ENCODE assay signal across 23 mouse cellular contexts in genomic region chr3:154668485-154668884, GRCm38 (mm10). TPM values are rescaled to one million over a fixed set of nuclear protein-coding genes. Genes with fewer than 3 reads are reported as not detected.
"Had no signal": no experiment of that assay in that cellular context is flagged by ENCODE, and none has a peak within 500 bp of the region (broad histone marks: within the 10 kb centered on the region; RNA-seq: fewer than 3 reads in every experiment).

No protein-coding gene starts in this region.

- DNase-seq: kidney, adult 8-10 months; kidney, postnatal 10 days; kidney, postnatal 36 days; layer of hippocampus, postnatal 36 days; liver; lung, adult 18-20 months; lung, postnatal 10 days; lung, postnatal 36 days; right cerebral cortex, postnatal 14 days; spleen, adult 18-20 months; thymus, adult 18-20 months; thymus, postnatal 36 days had no signal

- H3K9me3 ChIP-seq: kidney, embryonic 15.5 days; limb, embryonic 10.5 days; limb, embryonic 13.5 days; liver, embryonic 12.5 days; liver, embryonic 15.5 days; lung, embryonic 15.5 days; midbrain, embryonic 10.5 days; midbrain, embryonic 13.5 days; stomach, embryonic 15.5 days had no signal

- H3K4me3 ChIP-seq: kidney, embryonic 15.5 days; limb, embryonic 10.5 days; limb, embryonic 13.5 days; liver, embryonic 12.5 days; liver, embryonic 15.5 days; lung, embryonic 15.5 days; megakaryocyte, embryonic 14.5 days; midbrain, embryonic 10.5 days; midbrain, embryonic 13.5 days; stomach, embryonic 15.5 days had no signal

- H3K4me1 ChIP-seq: liver, embryonic 12.5 days; liver, embryonic 15.5 days; lung, embryonic 15.5 days; megakaryocyte, embryonic 14.5 days had no signal

- H3K9ac ChIP-seq: kidney, embryonic 15.5 days; limb, embryonic 13.5 days; liver, embryonic 12.5 days; liver, embryonic 15.5 days; lung, embryonic 15.5 days; midbrain, embryonic 13.5 days; stomach, embryonic 15.5 days had no signal

- H3K27ac ChIP-seq: kidney, embryonic 15.5 days; limb, embryonic 10.5 days; limb, embryonic 13.5 days; liver, embryonic 12.5 days; liver, embryonic 15.5 days; lung, embryonic 15.5 days; midbrain, embryonic 10.5 days; midbrain, embryonic 13.5 days; stomach, embryonic 15.5 days had no signal

- H3K4me2 ChIP-seq: kidney, embryonic 15.5 days; limb, embryonic 13.5 days; liver, embryonic 12.5 days; liver, embryonic 15.5 days; lung, embryonic 15.5 days; midbrain, embryonic 13.5 days; stomach, embryonic 15.5 days had no signal

- H3K36me3 ChIP-seq: kidney, embryonic 15.5 days; limb, embryonic 10.5 days; limb, embryonic 13.5 days; liver, embryonic 12.5 days; liver, embryonic 15.5 days; lung, embryonic 15.5 days; midbrain, embryonic 10.5 days; midbrain, embryonic 13.5 days; stomach, embryonic 15.5 days had no signal

- ATAC-seq: liver, embryonic 12.5 days; midbrain, embryonic 13.5 days; midbrain, embryonic 16.5 days had no signal

RNA-seq across cellular contexts. Expression of gene Erich3, which starts 4.8 kb away (rescaled TPM):
- polyA plus RNA-seq: liver, embryonic 12.5 days; liver, embryonic 15.5 days had no signal
